Mouse (Mus musculus) G1E-ER4 (cell line): ENCODE results near the gene Dst. TPM values are rescaled to one million over a fixed set of nuclear protein-coding genes. Genes with fewer than 3 reads are reported as not detected.

Source experiments
- GATA1 ChIP-seq: IDR thresholded peaks from one replicate; pipeline ENCODE4 v1.8.0; 2012; ENCODE audit warnings: low read length, inconsistent platforms
- polyA plus RNA-seq: library from polyadenylated mRNA; stranded (reverse); fragments of >175 nt; gene quantifications from 2 replicates; pipeline ENCODE4 v1.2.3, GENCODE M21; 2012

Dst gene
- polyA plus RNA-seq, 1 experiment = not detected

DNA sequence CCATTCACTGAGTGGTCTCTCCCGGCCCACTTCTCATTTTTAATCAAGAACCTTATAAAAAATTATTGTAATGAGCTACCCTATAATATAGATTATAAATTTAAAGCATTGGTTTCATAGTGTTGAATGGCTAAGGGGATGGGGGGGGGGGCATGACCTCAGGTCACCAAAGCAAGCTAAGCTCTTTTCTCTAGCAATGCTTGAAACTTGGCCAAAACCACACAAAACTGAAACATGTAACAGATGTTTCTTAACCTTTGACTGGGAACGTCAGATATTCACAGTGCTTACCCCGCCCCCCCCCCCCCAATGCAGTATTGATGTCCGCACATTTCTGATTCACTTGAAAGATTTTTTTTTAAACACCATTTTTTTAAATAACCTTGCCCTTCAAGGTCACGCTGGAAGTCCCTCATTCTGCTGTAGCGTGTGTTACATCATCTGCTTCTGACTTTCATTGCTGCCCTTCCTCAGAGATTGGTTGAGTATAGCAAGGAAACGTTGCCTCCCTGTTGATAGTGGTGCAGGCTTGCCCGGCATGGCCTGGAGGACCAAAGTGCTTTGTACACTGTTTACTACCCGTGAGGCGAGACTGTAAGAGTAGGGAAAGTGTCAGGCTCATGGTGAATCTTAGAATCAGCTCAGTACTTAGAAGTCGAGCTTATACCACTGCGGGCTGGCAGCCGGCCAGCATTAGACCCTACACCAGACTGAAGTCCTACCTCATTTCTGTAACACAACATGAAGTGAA, 380.9 kb downstream of the Dst start:
- TF ChIP-seq GATA1 = no peak

DNA sequence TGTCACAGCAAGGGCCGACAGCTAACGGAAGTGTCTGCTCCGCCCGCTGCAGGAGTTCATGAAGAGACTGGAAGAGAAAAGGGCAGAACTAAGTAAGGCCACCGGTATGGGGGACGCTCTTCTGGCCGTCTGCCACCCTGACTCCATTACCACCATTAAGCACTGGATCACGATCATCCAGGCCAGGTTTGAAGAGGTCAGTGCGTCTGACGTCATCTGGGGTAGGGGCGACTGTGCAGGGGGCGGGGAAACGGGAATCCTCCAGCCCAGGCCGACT, 381.4 kb downstream of the Dst start:
- no peak for TF ChIP-seq GATA1

DNA sequence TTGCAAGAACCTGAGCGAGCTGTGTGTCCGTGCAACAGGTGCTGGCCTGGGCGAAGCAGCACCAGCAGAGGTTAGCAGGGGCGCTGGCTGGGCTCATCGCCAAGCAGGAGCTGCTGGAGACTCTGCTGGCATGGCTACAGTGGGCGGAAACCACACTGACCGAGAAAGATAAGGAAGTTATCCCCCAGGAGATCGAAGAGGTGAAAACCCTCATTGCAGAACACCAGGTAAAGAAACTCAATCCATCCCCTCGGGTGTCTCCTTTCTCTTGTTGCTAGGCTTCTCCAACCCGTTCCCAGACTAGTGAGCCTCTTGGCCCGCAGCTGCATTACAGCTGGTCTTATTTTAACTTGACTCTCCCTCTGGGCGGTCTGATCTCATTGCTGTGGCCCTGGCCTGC, 382.3 kb downstream of the Dst start:
- no peak for TF ChIP-seq GATA1

- no peak for TF ChIP-seq GATA1
These were observed 385.2 kb downstream of the Dst start for GRCm38 (mm10) chr1:34293198-34293597.

DNA sequence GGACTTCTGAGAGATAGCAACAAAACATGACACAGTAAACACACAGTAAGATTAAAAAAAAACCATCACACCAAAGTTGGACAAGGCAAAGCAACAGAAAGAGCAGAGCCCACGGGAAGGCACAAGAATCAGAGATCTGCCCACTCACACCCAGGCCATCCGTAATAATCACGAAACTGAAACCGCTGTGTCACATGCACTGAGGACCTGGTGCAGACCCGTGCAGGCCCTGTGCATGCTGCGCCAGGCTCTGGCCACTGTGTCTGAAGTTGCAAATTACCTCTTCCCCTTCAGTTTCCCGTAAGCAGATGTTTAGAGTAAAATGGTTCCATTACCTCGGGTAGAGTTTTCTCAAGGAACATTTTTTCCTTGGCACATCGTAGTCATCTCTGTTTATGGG, 389.6 kb downstream of the Dst start:
- TF ChIP-seq GATA1 = no peak

GRCm38 (mm10) chr1:34298631-34299184, 390.7 kb downstream of the Dst start:
- no peak for TF ChIP-seq GATA1

- TF ChIP-seq GATA1 = no peak
These were observed 391.5 kb downstream of the Dst start for GRCm38 (mm10) chr1:34299507-34299906.

DNA sequence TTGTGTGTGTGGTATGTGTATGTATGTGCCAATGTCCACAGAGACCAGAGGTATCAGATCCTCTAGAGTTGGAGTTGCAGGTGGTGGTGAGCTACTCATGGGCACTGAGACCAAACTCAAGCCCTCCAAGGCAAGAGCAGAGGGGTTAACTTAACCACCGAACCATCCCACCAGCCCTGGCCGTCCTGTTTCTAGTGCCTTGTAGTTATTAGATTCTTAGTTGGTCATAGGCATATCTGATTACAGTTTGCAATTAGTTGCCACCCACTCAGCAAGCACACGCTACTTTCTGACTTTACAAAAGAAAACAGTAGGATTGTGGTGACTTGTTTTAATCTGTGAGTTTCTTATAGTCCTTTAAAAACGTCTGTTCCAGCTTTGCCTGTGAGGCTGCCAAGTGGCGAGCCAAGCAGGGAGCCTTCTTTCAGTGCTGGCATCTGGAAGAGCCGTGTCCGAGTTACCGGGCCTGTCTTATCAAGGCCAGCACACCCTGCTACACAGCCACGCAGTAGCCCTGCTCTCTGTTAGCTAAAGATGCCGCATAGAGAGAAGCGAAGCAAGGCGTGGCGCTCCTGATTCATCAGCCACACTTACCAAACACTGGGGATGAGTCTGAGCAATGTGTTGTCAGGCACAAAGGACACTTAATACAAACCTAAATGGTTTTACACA, 392.4 kb downstream of the Dst start:
- no peak for TF ChIP-seq GATA1

DNA sequence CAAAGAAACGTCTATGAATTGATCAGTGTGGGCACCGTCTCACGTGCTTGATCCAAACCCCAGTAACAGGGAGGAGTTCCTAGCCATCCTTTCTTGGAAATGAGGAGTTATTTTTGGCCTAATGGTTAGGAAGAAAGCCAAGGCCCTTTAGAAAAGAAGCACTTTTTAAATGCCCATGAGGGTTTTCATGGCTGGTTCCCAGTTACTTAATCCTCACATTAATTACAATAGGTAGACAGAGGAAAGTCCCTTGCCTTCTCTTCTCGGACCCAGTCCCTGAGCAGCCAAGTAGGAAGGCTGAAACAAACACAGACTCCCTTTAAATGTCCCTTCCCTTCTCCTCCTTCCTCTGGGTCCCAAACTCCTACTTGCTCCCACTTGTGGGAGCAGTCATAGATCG, 396.2 kb downstream of the Dst start:
- no peak for TF ChIP-seq GATA1

GRCm38 (mm10) chr1:34306741-34307140, 398.7 kb downstream of the Dst start:
- TF ChIP-seq GATA1 = no peak

DNA sequence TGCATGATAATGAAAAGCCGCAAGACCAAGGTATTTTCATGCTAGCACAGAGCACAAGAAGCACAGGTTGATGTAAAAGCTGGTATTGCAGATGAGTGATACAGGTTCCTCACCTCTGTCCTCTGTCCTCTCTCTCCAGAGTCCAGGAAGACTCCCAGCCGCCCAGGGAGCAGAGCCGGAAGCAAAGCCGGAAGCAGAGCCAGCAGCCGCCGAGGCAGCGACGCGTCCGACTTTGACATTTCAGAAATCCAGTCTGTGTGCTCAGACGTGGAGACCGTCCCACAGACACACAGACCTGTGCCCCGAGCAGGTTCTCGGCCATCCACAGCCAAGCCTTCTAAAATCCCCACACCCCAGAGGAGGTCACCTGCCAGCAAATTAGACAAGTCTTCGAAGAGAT, 399.2 kb downstream of the Dst start:
- no peak for TF ChIP-seq GATA1

DNA sequence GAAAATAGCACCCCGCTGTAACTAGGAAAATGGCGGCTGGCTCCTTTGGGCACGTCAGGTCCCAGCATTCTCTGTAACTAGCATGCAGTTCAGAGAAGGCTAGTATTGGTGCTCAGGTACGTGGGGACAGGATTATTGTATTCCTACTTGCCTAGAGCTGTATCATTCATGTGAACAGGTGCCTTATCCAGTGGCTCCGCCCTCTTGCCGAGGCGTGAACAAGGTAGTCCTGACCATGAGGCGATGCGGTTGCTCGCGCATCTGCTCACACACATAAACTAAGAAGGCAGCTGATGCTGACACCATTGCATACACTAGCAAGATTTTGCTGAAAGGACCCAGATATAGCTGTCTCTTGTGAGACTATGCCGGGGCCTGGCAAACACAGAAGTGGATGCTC, 401.4 kb downstream of the Dst start:
- TF ChIP-seq GATA1 = no peak

DNA sequence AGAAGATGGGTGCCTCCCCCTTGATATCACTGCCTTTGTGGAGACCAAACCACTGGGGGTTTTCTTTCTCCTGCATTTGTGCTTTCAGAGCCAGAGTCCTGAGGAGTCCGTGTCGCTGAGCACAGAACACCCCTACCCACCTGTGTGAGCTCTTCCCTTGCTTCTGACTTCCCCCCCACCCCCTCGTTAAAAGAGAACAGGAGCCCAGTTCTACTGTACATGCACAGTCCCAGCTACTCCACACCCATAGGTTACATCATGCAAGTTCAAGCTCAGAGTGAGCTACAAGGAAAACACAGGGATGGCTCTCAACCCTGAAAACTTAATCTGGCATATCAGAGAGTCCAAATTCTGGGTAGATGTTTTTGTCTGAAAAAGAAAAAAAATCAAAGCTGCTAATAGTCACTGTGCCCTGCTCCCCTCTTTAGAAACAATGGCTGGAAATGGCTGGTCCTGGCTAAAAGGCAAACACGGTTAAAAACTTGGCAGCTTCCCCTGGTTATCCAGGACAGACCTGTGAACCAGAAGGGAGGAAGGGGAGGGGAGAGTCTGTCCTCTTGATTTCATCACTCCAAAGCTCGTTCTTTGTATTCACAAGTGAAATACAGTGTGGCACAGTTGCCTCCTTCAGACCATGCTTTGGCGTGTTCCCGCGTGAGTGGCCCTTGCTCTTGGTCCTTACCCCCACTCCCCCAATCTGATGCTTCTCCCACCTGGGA, 402.7 kb downstream of the Dst start:
- no peak for TF ChIP-seq GATA1

DNA sequence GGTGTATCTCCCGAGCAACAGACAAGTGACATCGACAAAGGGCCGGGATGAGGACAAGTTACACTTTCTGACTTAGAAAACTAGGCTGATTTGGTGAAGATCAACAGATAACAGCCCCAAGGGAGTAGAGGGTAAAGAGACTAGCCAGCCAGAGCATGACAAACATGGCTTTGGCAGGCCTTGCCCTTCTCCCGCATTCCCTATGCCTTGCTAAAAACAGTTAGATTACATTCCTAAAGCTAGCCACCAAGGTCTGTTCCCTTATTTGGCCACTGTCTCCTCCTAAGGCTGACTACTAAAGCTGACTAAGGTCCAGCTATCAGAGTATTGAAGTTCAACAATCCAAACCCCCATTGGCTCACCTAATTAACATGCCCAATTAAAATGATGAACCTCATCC, 404.8 kb downstream of the Dst start:
- TF ChIP-seq GATA1 = no peak

DNA sequence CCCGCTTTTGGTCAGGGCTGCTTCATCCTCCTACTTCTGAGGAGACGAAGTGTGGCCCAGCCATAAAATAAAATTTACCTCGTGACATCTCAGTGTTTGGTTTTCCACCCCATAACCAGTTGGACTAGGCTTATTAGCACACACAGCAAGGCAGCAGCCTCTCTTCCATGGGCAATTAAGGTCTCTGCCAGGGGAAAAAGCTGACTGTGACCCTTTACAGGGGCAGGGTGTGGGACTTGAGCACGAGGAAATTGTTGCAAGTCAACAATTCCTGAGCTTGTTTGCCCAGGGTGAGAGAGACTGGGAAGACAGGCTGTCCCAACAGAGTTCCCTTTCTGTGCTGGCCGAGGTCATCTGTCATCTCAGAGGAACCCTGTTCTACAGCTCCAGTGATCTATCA, 407.4 kb downstream of the Dst start:
- TF ChIP-seq GATA1 = no peak

- TF ChIP-seq GATA1 = no peak
These were observed 416.2 kb downstream of the Dst start for GRCm38 (mm10) chr1:34324255-34324654.
